Mouse (Mus musculus) common myeloid progenitor, adult 5-6 weeks (primary cell): ENCODE data around the gene Dus1l. TPM values are rescaled to one million over a fixed set of nuclear protein-coding genes. Genes with fewer than 3 reads are reported as not detected.

Source experiments
- total RNA-seq: library from RNA; stranded (forward); fragments of 200-1000, 187-1606 nt; gene quantifications from 2 replicates; pipeline ENCODE4 v1.2.3, GENCODE M21; 2017

Dus1l gene
- total RNA-seq, 1 experiment from 2014 or later = 43.2 TPM

Other genes starting within 250 kb of the Dus1l start
- gene Mcrip1, start 246.7 kb downstream of the Dus1l start, total RNA-seq = 26.5 and 31.0 TPM in 2 replicates
- gene Ppp1r27, start 245.3 kb downstream of the Dus1l start, total RNA-seq = not detected in 2 replicates
- gene P4hb, start 223.2 kb downstream of the Dus1l start, total RNA-seq = 494 and 545 TPM in 2 replicates
- 148 and 170 TPM in 2 replicates for gene Arhgdia, start 214.8 kb downstream of the Dus1l start, total RNA-seq
- gene Alyref, start 198.0 kb downstream of the Dus1l start, total RNA-seq = 248 and 287 TPM in 2 replicates
- gene Anapc11, start 198.0 kb downstream of the Dus1l start, total RNA-seq = 27.2 and 32.1 TPM in 2 replicates
- gene Npb, start 187.9 kb downstream of the Dus1l start, total RNA-seq = not detected in 2 replicates
- 34.5 and 38.6 TPM in 2 replicates for gene Pcyt2, start 178.5 kb downstream of the Dus1l start, total RNA-seq
- gene Sirt7, start 171.2 kb downstream of the Dus1l start, total RNA-seq = 45.8 and 50.4 TPM in 2 replicates
- gene Mafg, start 162.8 kb downstream of the Dus1l start, total RNA-seq = 20.3 and 22.1 TPM in 2 replicates
- gene Pycr1, start 152.6 kb downstream of the Dus1l start, total RNA-seq = 9.9 and 11.7 TPM in 2 replicates
- gene Myadml2, start 148.2 kb downstream of the Dus1l start, total RNA-seq = not detected in 2 replicates
- gene Notum, start 135.2 kb downstream of the Dus1l start, total RNA-seq = not detected in 2 replicates
- gene Aspscr1, start 123.4 kb downstream of the Dus1l start, total RNA-seq = 31.8 and 44.9 TPM in 2 replicates
- gene Cenpx, start 82.7 kb downstream of the Dus1l start, total RNA-seq = 81.5 and 113 TPM in 2 replicates
- gene Lrrc45, start 82.5 kb downstream of the Dus1l start, total RNA-seq = 30.3 and 30.9 TPM in 2 replicates
- not detected in 2 replicates for gene Rac3, start 74.9 kb downstream of the Dus1l start, total RNA-seq
- 8.4 and 9.5 TPM in 2 replicates for gene Dcxr, start 69.1 kb downstream of the Dus1l start, total RNA-seq
- gene Cbr2, start 64.3 kb downstream of the Dus1l start, total RNA-seq = not detected in 2 replicates
- 18.9 and 25.7 TPM in 2 replicates for gene Hmga1b, start 33.6 kb downstream of the Dus1l start, total RNA-seq
- 4.8 and 5.6 TPM in 2 replicates for gene Rfng, start 12.2 kb downstream of the Dus1l start, total RNA-seq
- 66.0 and 88.2 TPM in 2 replicates for gene Gps1, start 12.1 kb downstream of the Dus1l start, total RNA-seq
- 46.0 and 62.3 TPM in 2 replicates for gene Fasn, start 28.1 kb upstream of the Dus1l start, total RNA-seq
- 9.7 and 10.1 TPM in 2 replicates for gene Ccdc57, start 136.5 kb upstream of the Dus1l start, total RNA-seq
- 3.0 and 3.9 TPM in 2 replicates for gene Slc16a3, start 152.1 kb upstream of the Dus1l start, total RNA-seq
- gene Csnk1d, start 194.9 kb upstream of the Dus1l start, total RNA-seq = 65.0 and 84.8 TPM in 2 replicates
- gene Cd7, start 243.0 kb upstream of the Dus1l start, total RNA-seq = 1.1 and 3.1 TPM in 2 replicates